Mouse (Mus musculus) 416B (cell line): ENCODE measurements around the gene Dusp5.
"Not testable (repeated sequence)": the region's sequence is repeated elsewhere in the genome, so short reads cannot be mapped to it uniquely, and the experiment has no call there.

Experiments
- DNase-seq: peaks from one replicate; pipeline ENCODE4 v3.0.0; 2011; ENCODE audit warnings: low read depth

Dusp5 gene

DNA sequence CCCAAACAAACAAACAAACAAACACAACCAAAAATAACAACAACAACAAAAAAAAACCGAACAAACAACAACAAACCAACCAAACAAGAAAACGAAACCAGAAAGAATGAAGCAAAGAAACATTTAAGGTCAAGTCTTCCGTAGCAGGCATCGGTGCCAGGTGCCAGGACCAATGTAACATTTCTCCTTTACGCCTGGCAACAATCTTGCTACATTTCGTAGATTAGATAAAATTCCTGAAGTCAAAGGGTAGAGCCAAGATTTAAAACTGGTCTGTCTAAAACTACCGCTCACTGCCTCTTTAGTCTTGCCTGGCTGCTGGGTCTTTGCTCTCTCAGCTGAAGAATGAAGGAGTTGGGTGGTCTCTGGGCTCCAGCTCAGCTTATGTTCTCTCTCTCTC lies 47.2 kb downstream of the Dusp5 start:
- DNase-seq = no peak

DNA sequence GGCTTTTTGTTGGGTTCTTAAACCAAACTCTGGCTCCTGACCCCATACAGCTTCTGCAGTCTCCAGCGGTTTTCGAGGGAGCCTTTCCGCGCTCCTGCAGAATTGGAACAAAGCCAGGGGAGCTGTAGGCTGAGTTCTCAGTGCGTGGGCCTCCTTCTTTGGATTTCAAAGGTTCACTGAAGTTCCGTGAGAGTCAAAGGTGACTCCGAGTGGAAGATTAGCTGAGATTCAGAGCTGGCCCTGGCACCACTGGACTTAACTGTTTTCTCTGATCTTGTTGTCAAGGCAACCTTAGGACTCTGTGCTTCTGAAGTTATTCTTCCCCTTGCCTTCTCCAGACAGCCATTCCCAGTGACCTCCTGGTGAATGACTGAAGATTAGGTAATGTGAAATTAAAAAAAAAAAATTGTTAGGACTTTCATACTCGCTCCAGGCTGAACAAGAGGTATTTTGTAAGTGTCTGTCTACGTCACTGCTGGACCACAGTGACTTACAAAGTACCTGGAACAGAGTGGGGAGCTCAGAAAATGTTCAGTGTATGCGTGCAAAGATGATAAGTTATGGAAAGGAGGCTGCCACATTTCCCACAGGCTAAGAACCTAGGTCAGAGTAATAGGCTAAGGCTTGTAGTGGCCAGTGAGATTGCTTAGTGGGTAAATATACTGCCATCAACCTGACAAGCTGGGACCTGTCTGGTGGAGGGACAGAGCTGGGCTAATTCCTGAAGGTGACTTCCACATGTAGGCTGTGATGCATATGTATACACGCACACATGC lies 48.3 kb downstream of the Dusp5 start:
- no peak for DNase-seq

DNA sequence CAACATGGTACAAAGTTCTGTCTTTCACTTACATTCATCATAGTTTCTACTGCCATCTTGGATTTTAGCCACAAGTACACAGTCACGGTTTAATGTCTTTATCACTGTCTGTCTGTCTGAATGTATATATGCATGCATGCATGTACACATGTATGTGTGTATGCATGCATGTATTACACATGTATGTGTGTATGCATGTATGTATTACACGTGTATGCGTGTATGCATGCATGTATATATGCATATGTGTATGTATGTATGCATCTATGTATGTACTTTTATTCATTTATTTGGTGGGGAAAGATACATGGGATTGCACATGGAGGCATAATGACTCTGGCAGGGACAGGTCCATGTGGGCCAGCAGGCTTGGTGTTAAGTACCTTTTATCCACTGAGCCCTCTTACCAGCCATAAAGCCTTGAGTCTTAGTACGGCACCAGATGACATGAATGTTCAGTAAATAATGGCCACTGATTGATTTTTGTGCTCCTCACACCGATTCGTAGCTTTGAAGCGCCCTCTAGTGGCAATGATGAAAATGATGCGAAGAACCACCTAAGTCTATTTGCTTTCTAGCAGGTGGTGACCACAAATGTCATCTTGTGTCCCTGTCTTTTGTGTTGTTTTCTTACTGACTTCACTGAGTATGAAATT lies 49.8 kb downstream of the Dusp5 start:
- peak; percentile 88 for DNase-seq

DNA sequence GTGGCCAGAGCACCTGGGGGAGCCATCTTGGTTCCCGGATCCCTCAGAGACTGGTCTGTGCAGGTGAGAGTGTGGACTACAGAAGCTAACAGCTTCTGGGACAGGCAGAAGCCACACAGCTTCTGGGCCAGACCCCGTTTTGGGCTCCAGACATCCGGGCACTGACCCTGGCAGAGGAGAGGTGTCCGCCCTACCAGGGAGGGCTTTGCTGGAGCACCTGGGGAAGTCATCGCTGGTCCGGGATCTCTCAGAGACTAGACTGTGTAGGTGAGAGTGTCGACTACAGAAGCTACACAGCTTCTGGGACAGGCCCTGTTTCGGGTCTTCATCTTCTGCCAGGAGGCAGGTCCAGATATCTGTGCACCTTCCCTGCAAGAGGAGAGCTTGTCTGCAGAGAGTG lies 51.4 kb downstream of the Dusp5 start:
- not testable (repeated sequence) for DNase-seq

DNA sequence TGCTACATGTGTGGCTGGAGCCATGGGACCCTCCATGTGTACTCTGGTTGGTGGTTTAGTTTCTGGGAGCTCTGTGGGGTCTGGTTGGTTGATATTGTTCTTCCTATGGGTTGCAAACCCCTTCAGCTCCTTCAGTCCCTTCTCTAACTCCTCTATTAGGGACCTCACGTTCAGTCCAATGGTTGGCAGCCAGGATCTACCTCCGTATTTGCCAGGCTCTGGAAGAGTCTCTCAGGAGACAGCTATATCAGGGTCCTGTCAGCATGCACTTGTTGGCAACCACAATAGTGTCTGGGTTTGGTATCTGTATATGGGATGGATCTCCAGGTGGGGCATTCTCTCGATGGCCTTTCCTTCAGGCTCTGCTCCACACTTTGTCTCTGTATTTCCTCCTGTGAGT lies 58.8 kb downstream of the Dusp5 start:
- not testable (repeated sequence) for DNase-seq

DNA sequence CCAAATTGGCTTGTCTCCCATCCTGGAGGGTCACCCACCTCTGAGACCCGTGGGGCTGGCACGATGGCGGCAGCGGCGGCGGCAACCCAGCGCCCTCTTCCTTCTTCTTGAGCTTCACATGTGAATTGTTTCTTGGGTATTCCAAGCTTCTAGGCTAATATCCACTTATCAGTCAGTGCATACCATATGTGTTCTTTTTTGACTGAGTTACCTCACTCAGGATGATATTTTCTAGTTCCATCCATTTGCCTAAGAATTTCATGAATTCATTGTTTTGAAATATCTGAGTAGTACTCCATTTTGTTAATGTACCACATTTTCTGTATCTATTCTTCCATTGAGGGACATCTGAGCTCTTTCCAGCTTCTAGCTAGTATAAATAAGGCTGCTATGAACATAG lies 60.1 kb downstream of the Dusp5 start, which contains the start of gene Nutf2-ps1:
TSS of gene Nutf2-ps1 (minus strand) at position 101 of the 400 bp plus-strand sequence.
- not testable (repeated sequence) for DNase-seq
